Mouse (Mus musculus) limb, embryonic 15.5 days (tissue): Measurements from ENCODE around the gene Dnajb5. TPM values are rescaled to one million over a fixed set of nuclear protein-coding genes. Genes with fewer than 3 reads are reported as not detected.
A peak's percentile ranks its signal among the peaks of the same experiment; 100 is the strongest.

Experiments used
- ATAC-seq: fragments of 200-750 bp; cut with Nextera tagmentation; 2 replicates; pipeline ENCODE4 v1.8.0; 2017; ENCODE audit warnings: low read depth, moderate TSS enrichment; ENCODE audit not compliant: insufficient number of reproducible peaks, low FRiP score, low TSS enrichment
- H3K27ac ChIP-seq: fragments of 300-500 bp; sonication (generic); 2 replicates; pipeline ENCODE4 v1.5.1; 2015; ENCODE audit warnings: moderate library complexity, mild to moderate bottlenecking, inconsistent platforms
- H3K27me3 ChIP-seq: fragments of 300-500 bp; sonication (generic); 2 replicates; pipeline ENCODE4 v1.6.1; 2015; ENCODE audit warnings: inconsistent platforms
- H3K36me3 ChIP-seq: fragments of 300-500 bp; sonication (generic); 2 replicates; pipeline ENCODE4 v1.6.1; 2015; ENCODE audit warnings: inconsistent platforms
- H3K4me1 ChIP-seq: fragments of 300-500 bp; sonication (generic); 2 replicates; pipeline ENCODE4 v1.6.1; 2015; ENCODE audit warnings: inconsistent platforms
- H3K4me2 ChIP-seq: fragments of 300-500 bp; sonication (generic); 2 replicates; pipeline ENCODE4 v1.6.1; 2015; ENCODE audit warnings: mild to moderate bottlenecking, inconsistent platforms
- H3K4me3 ChIP-seq: fragments of 300-500 bp; sonication (generic); 2 replicates; pipeline ENCODE4 v1.5.1; 2015; ENCODE audit warnings: mild to moderate bottlenecking, inconsistent platforms
- H3K9ac ChIP-seq: fragments of 300-500 bp; sonication (generic); 2 replicates; pipeline ENCODE4 v1.6.1; 2015; ENCODE audit warnings: inconsistent platforms
- H3K9me3 ChIP-seq: fragments of 300-500 bp; sonication (generic); 2 replicates; pipeline ENCODE4 v1.6.1; 2016; ENCODE audit warnings: inconsistent platforms
- WGBS: fragments of 180-500 bp; shearing (Covaris S2); methylation state at CpG from one replicate; pipeline ENCODE4 v1.1.7; 2015; 5-methylcytosine and 5-hydroxymethylcytosine counted together
- polyA plus RNA-seq: library from polyadenylated mRNA; unstranded; fragments of >200 nt; fragmentation: Nextera tagmentation; extraction: Ambion mirVana; gene quantifications from 2 replicates; pipeline ENCODE4 v1.2.1, GENCODE M21; 2015

The Dnajb5 gene
- polyA plus RNA-seq, 1 experiment from 2014 or later = 11.2 TPM

DNA sequence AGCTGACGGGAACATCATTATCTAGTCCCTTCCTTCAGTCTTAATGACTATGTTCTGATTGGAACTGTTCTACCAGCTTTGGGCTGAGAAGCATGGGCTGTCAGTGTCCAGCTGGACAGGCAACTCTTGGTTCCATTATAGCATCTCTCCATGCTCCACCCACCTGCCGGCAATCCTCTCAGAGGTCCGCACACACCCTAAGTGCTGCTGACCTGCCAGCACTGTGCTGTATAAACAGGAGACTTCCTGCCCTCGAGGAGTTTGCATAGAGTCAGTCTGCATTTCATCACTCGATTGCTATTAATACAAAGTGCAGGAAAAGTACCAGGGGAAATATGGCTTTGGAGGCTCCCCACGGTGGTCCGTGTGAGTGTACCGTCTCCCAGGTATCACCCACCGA, 28.9 kb upstream of the Dnajb5 start:
- Histone ChIP-seq H3K36me3 (no peaks in the 10 kb centered on the region), H3K9me3 (no peaks in the 10 kb centered on the region), H3K9ac (no peak overlapping the region), H3K27me3 (peaks cover 44% of the 10 kb centered on the region), H3K4me2 (no peak overlapping the region), H3K4me1 (peaks cover 10% of the 10 kb centered on the region), H3K4me3 (no peak overlapping the region), H3K27ac (no peak overlapping the region)
- no peak for ATAC-seq
- 80% methylated on average over 9 of the region's 9 CpGs for WGBS

DNA sequence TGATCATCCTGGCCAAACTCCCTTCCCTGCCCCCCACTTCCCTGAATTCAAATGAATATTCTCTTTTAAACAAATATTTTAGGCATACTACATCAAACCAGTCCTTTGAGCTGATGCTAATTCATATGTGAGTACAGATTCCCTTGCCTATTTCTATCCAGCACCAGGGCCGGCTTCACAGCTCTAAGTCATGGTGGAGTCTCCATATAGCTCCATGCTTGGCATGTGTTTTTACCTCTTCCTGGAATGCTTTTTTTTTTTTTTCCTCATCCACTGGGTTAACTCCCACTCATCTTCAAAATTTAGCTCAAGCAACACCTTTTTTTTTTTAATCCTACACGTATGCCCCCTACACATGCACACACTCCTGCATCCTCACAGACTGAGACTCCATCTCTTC, 28.1 kb upstream of the Dnajb5 start:
- no peaks in the 10 kb centered on the region for H3K9me3 ChIP-seq
- peaks cover 36% of the 10 kb centered on the region for H3K27me3 ChIP-seq
- 76% methylated on average over 2 of the region's 2 CpGs for WGBS
- H3K9ac ChIP-seq = no peak overlapping the region
- peaks cover 8% of the 10 kb centered on the region for H3K4me1 ChIP-seq
- ATAC-seq = no peak
- no peaks in the 10 kb centered on the region for H3K36me3 ChIP-seq
- no peak overlapping the region for H3K27ac ChIP-seq
- H3K4me2 ChIP-seq = no peak overlapping the region
- no peak overlapping the region for H3K4me3 ChIP-seq

DNA sequence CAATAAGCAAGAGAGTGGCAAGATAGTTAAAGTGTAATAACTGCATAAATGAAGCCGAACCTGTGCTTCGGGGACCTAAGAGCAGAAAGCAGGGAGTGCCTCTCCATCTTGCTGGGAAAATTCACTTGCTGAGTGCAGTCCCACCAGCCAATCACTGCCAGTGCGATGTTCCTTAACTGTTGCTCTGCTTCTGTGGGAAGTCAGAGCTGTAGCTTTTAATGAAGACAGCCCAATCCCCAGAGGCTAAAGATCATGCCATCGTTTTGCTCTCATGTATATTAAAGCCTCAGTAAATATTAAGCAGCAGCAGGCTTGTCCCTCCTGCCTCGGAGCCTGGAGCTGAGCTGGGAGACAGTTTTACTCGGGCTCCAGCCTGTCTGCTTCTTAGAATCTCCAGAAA, 27.6 kb upstream of the Dnajb5 start:
- ATAC-seq = no peak
- Histone ChIP-seq H3K27me3 (peaks cover 31% of the 10 kb centered on the region), H3K4me3 (no peak overlapping the region), H3K36me3 (no peaks in the 10 kb centered on the region), H3K4me2 (no peak overlapping the region), H3K4me1 (peaks cover 4% of the 10 kb centered on the region), H3K9ac (no peak overlapping the region), H3K9me3 (no peaks in the 10 kb centered on the region), H3K27ac (no peak overlapping the region)
- 59% methylated on average over 6 of the region's 6 CpGs for WGBS

- H3K9ac ChIP-seq = no peak overlapping the region
- no peak overlapping the region for H3K4me3 ChIP-seq
- H3K36me3 ChIP-seq = no peaks in the 10 kb centered on the region
- 84% methylated on average over 8 of the region's 8 CpGs for WGBS
- ATAC-seq = no peak
- peaks cover 27% of the 10 kb centered on the region for H3K27me3 ChIP-seq
- no peak overlapping the region for H3K27ac ChIP-seq
- H3K4me2 ChIP-seq = no peak overlapping the region
- H3K9me3 ChIP-seq = no peaks in the 10 kb centered on the region
- H3K4me1 ChIP-seq = peaks cover under 1% of the 10 kb centered on the region
Measured at GRCm38 (mm10) chr4:42922461-42922860, 27.2 kb upstream of the Dnajb5 start.

GRCm38 (mm10) chr4:42924095-42924710, 25.4 kb upstream of the Dnajb5 start:
- H3K27ac ChIP-seq = no peak overlapping the region
- 78% methylated on average over 13 of the region's 13 CpGs for WGBS
- no peaks in the 10 kb centered on the region for H3K36me3 ChIP-seq
- H3K4me1 ChIP-seq = no peaks in the 10 kb centered on the region
- no peak overlapping the region for H3K4me2 ChIP-seq
- H3K4me3 ChIP-seq = no peak overlapping the region
- no peak overlapping the region for H3K9ac ChIP-seq
- no peak for ATAC-seq
- H3K27me3 ChIP-seq = peaks cover 10% of the 10 kb centered on the region
- H3K9me3 ChIP-seq = no peaks in the 10 kb centered on the region

GRCm38 (mm10) chr4:42928209-42928608, 21.4 kb upstream of the Dnajb5 start:
- Histone ChIP-seq H3K9me3 (no peaks in the 10 kb centered on the region), H3K36me3 (no peaks in the 10 kb centered on the region), H3K27me3 (peaks cover 16% of the 10 kb centered on the region), H3K4me3 (no peak overlapping the region), H3K27ac (no peak overlapping the region), H3K4me2 (no peak overlapping the region), H3K9ac (no peak overlapping the region), H3K4me1 (no peaks in the 10 kb centered on the region)
- 77% methylated on average over 5 of the region's 5 CpGs for WGBS
- ATAC-seq = no peak

- ATAC-seq = no peak
- WGBS = 87% methylated on average over 9 of the region's 9 CpGs
Measured at GRCm38 (mm10) chr4:42928952-42929351, 20.7 kb upstream of the Dnajb5 start.

GRCm38 (mm10) chr4:42932229-42932969, 17.2 kb upstream of the Dnajb5 start:
- H3K9ac ChIP-seq = no peak overlapping the region
- no peak overlapping the region for H3K4me3 ChIP-seq
- H3K27ac ChIP-seq = no peak overlapping the region
- WGBS = 71% methylated on average over 8 of the region's 8 CpGs
- H3K4me1 ChIP-seq = peaks cover 6% of the 10 kb centered on the region
- H3K36me3 ChIP-seq = no peaks in the 10 kb centered on the region
- no peak for ATAC-seq
- H3K9me3 ChIP-seq = no peaks in the 10 kb centered on the region
- no peak overlapping the region for H3K4me2 ChIP-seq
- peaks cover 36% of the 10 kb centered on the region for H3K27me3 ChIP-seq

More at GRCm38 (mm10) chr4:42928952-42929351, 20.7 kb upstream of the Dnajb5 start:
- Histone ChIP-seq H3K4me3 (no peak overlapping the region), H3K9ac (no peak overlapping the region), H3K9me3 (no peaks in the 10 kb centered on the region), H3K4me2 (no peak overlapping the region), H3K36me3 (no peaks in the 10 kb centered on the region), H3K27ac (no peak overlapping the region), H3K4me1 (peaks cover 6% of the 10 kb centered on the region), H3K27me3 (peaks cover 20% of the 10 kb centered on the region)

DNA sequence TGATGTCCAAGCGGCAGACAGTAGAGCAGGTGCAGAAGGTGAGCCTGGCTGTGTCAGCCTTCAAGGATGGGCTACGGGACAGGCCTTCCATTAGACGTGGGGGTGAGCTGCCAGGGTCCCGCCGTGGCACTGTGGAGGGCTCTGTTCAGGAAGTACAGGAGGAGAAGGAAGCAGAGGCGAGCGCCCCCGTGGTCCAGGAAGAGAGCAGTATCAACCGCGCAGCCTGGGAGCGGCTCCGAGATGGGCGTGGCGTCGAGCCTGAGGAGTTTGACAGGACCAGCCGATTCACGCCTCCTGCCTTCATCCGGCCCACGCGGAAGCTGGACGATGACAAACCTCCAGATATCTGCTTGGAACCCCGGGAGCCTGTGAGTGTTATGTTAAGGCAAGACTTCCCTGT, 16.0 kb upstream of the Dnajb5 start:
- Histone ChIP-seq H3K27me3 (peaks cover 45% of the 10 kb centered on the region), H3K9me3 (no peaks in the 10 kb centered on the region), H3K27ac (no peak overlapping the region), H3K9ac (no peak overlapping the region), H3K36me3 (no peaks in the 10 kb centered on the region), H3K4me3 (peak overlapping the region; percentile 21; the same call in 1 of the 2 replicates), H3K4me2 (peak overlapping the region; percentile 46), H3K4me1 (peaks cover 6% of the 10 kb centered on the region)
- 0 out of 2 replicates have a peak, but pooled peaks have one; percentile 69 for ATAC-seq
- 8% methylated on average over 22 of the region's 22 CpGs for WGBS

DNA sequence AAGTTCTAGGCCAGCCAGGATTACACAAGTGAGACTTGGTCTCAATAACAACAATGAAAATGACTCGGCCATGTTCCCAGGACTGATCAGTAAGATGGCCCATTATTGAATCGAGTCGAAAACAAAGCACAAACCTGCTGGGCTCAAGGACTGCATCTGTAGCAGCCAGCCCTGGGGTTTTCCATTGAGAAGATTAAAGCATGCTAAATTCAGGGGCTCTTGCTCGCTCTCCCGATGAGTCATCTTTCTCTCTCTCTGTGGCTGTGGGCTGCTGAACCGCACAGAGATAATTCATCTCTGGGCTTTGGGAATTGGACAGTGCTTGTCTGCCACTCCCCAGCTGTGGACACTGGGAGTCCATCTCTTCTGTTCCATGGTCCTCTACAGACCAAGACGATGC, 8.2 kb upstream of the Dnajb5 start:
- Histone ChIP-seq H3K27ac (no peak overlapping the region), H3K36me3 (no peaks in the 10 kb centered on the region), H3K4me1 (no peaks in the 10 kb centered on the region), H3K9me3 (no peaks in the 10 kb centered on the region), H3K4me3 (no peak overlapping the region), H3K27me3 (peaks cover 33% of the 10 kb centered on the region), H3K9ac (no peak overlapping the region), H3K4me2 (no peak overlapping the region)
- WGBS = 82% methylated on average over 7 of the region's 7 CpGs
- no peak for ATAC-seq

DNA sequence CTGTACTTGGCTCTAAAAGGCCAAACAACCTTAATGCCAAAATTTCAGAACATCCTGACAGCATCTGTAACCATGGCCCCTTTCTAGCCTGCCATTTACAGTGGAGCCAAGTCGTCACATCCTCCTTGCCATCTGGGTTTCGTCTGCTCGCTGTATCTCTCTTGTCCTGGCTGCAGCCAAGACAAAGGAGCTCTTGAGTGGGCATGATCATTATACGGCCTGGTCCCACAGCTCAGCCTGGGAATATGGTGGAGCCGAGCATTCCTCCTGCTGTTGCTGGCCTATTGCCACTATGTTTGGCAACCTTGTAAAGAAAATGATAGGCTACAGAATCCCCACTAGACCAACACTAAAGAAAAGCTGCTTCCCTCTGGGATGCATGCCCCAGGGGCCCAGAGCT, 6.3 kb upstream of the Dnajb5 start:
- ATAC-seq = no peak
- Histone ChIP-seq H3K4me2 (no peak overlapping the region), H3K4me3 (no peak overlapping the region), H3K27me3 (peaks cover 28% of the 10 kb centered on the region), H3K36me3 (no peaks in the 10 kb centered on the region), H3K27ac (no peak overlapping the region), H3K4me1 (no peaks in the 10 kb centered on the region), H3K9ac (no peak overlapping the region), H3K9me3 (no peaks in the 10 kb centered on the region)
- 69% methylated on average over 5 of the region's 5 CpGs for WGBS

GRCm38 (mm10) chr4:42944185-42944584, 5.4 kb upstream of the Dnajb5 start:
- no peak for ATAC-seq
- Histone ChIP-seq H3K27me3 (peaks cover 26% of the 10 kb centered on the region), H3K4me1 (peaks cover 3% of the 10 kb centered on the region; the same call in 1 of the 2 replicates), H3K36me3 (no peaks in the 10 kb centered on the region), H3K4me2 (no peak overlapping the region), H3K9me3 (no peaks in the 10 kb centered on the region), H3K4me3 (no peak overlapping the region), H3K27ac (no peak overlapping the region), H3K9ac (no peak overlapping the region)
- 83% methylated on average over 9 of the region's 9 CpGs for WGBS
